Mouse (Mus musculus) forebrain, embryonic 14.5 days (tissue): ENCODE data around the gene Tmsb10. TPM values are rescaled to one million over a fixed set of nuclear protein-coding genes. Genes with fewer than 3 reads are reported as not detected.

Experiments
- ATAC-seq: fragments of 200-750 bp; cut with Nextera tagmentation; 2 replicates; pipeline ENCODE4 v1.8.0; 2017; ENCODE audit warnings: mild to moderate bottlenecking, moderate library complexity
- DNase-seq: peaks from one replicate; pipeline ENCODE4 v3.0.0-alpha.2; 2015; ENCODE audit warnings: low spot score
- H3K27ac ChIP-seq: fragments of 300-500 bp; sonication (generic); 2 replicates; pipeline ENCODE4 v1.5.1; 2014; ENCODE audit warnings: low read depth, mild to moderate bottlenecking, control low read depth, low read length, moderate library complexity
- H3K27me3 ChIP-seq: fragments of 300-500 bp; sonication (generic); replicated peaks from 2 replicates; pipeline ENCODE4 v1.6.1; 2014; ENCODE audit warnings: low read length, control low read depth, mixed read lengths; ENCODE audit not compliant: control insufficient read depth, insufficient read depth
- H3K36me3 ChIP-seq: fragments of 300-500 bp; sonication (generic); 2 replicates; pipeline ENCODE4 v1.6.1; 2014; ENCODE audit warnings: low read length, control low read depth; ENCODE audit not compliant: control insufficient read depth, insufficient read depth
- H3K4me1 ChIP-seq: fragments of 300-500 bp; sonication (generic); 2 replicates; pipeline ENCODE4 v1.6.1; 2014; ENCODE audit warnings: antibody characterized with exemption, low read length, control low read depth; ENCODE audit not compliant: control insufficient read depth, insufficient read depth
- H3K4me2 ChIP-seq: fragments of 300-500 bp; sonication (generic); 2 replicates; pipeline ENCODE4 v1.6.1; 2014; ENCODE audit warnings: mild to moderate bottlenecking, control low read depth, low read length
- H3K4me3 ChIP-seq: fragments of 300-500 bp; sonication (generic); 2 replicates; pipeline ENCODE4 v1.5.1; 2014; ENCODE audit warnings: low read depth, low read length, control low read depth
- H3K9ac ChIP-seq: fragments of 300-500 bp; sonication (generic); 2 replicates; pipeline ENCODE4 v1.6.1; 2014; ENCODE audit warnings: mild to moderate bottlenecking, low read length, control low read depth, moderate library complexity
- H3K9me3 ChIP-seq: fragments of 300-500 bp; sonication (generic); replicated peaks from 2 replicates; pipeline ENCODE4 v1.6.1; 2016; ENCODE audit warnings: low read length, control low read depth, mixed read lengths; ENCODE audit not compliant: control insufficient read depth
- WGBS: fragments of 180-500 bp; shearing (Covaris S2); extraction: QIAGEN DNeasy Blood & Tissue Kit; methylation state at CpG from one replicate; pipeline ENCODE4 v1.1.7; 2014; 5-methylcytosine and 5-hydroxymethylcytosine counted together
- polyA plus RNA-seq: library from polyadenylated mRNA; unstranded; fragments of >200 nt; fragmentation: Nextera tagmentation; extraction: Ambion mirVana; gene quantifications from 2 replicates; pipeline ENCODE4 v1.2.1, GENCODE M21; 2014

Gene Tmsb10
- polyA plus RNA-seq, 1 experiment from 2014 or later, result 4,907 TPM

- H3K36me3 ChIP-seq, result no peaks in the 10 kb centered on the region
- H3K4me2 ChIP-seq, result no peak overlapping the region
- no peak overlapping the region for H3K9ac ChIP-seq
- H3K27ac ChIP-seq, result no peak overlapping the region
- no peaks in the 10 kb centered on the region for H3K4me1 ChIP-seq
- H3K4me3 ChIP-seq, result no peak overlapping the region
- ATAC-seq (peak; percentile 44; the same call in 1 of the 2 replicates), DNase-seq (peak; percentile 38)
- 82% methylated on average over 9 of the region's 9 CpGs for WGBS
- H3K27me3 ChIP-seq, result no peaks in the 10 kb centered on the region
- no peaks in the 10 kb centered on the region for H3K9me3 ChIP-seq
Measured at GRCm38 (mm10) chr6:72949161-72949756, 9.3 kb downstream of the Tmsb10 start.

- DNase-seq, result no peak
- no peak overlapping the region for H3K9ac ChIP-seq
- H3K4me2 ChIP-seq, result no peak overlapping the region
- no peaks in the 10 kb centered on the region for H3K4me1 ChIP-seq
- WGBS, result 91% methylated on average over 3 of the region's 3 CpGs
- no peak overlapping the region for H3K27ac ChIP-seq
- no peaks in the 10 kb centered on the region for H3K27me3 ChIP-seq
- no peak for ATAC-seq
- no peak overlapping the region for H3K4me3 ChIP-seq
- H3K36me3 ChIP-seq, result no peaks in the 10 kb centered on the region
- H3K9me3 ChIP-seq, result no peaks in the 10 kb centered on the region
Measured at GRCm38 (mm10) chr6:72948392-72948791, 10.2 kb downstream of the Tmsb10 start.

GRCm38 (mm10) chr6:72947960-72948359, 10.6 kb downstream of the Tmsb10 start:
- Histone ChIP-seq H3K27me3 (no peaks in the 10 kb centered on the region), H3K9ac (no peak overlapping the region), H3K36me3 (no peaks in the 10 kb centered on the region), H3K4me3 (no peak overlapping the region), H3K4me1 (no peaks in the 10 kb centered on the region), H3K9me3 (no peaks in the 10 kb centered on the region), H3K4me2 (no peak overlapping the region), H3K27ac (no peak overlapping the region)
- ATAC-seq, result no peak
- WGBS, result 29% methylated on average over 6 of the region's 6 CpGs
- DNase-seq, result peak; percentile 15

- Histone ChIP-seq H3K9ac (no peak overlapping the region), H3K4me3 (no peak overlapping the region), H3K4me1 (no peaks in the 10 kb centered on the region), H3K36me3 (no peaks in the 10 kb centered on the region), H3K9me3 (no peaks in the 10 kb centered on the region), H3K27ac (no peak overlapping the region), H3K27me3 (no peaks in the 10 kb centered on the region), H3K4me2 (no peak overlapping the region)
- ATAC-seq, result peak; percentile 72
- DNase-seq, result peak; percentile 78
- WGBS, result 8% methylated on average over 3 of the region's 3 CpGs
Measured at GRCm38 (mm10) chr6:72940493-72940892, 18.1 kb downstream of the Tmsb10 start.

- WGBS, result 86% methylated on average over 5 of the region's 5 CpGs
- Histone ChIP-seq H3K27ac (no peak overlapping the region), H3K36me3 (no peaks in the 10 kb centered on the region), H3K4me3 (no peak overlapping the region), H3K4me2 (no peak overlapping the region), H3K9ac (no peak overlapping the region), H3K9me3 (no peaks in the 10 kb centered on the region), H3K27me3 (no peaks in the 10 kb centered on the region), H3K4me1 (no peaks in the 10 kb centered on the region)
- DNase-seq, result no peak
- no peak for ATAC-seq
Measured at GRCm38 (mm10) chr6:72937859-72938258, 20.7 kb downstream of the Tmsb10 start.

- ATAC-seq (no peak), DNase-seq (no peak)
- Histone ChIP-seq H3K9ac (no peak overlapping the region), H3K36me3 (no peaks in the 10 kb centered on the region), H3K9me3 (no peaks in the 10 kb centered on the region), H3K27ac (no peak overlapping the region), H3K27me3 (no peaks in the 10 kb centered on the region), H3K4me3 (no peak overlapping the region), H3K4me2 (no peak overlapping the region), H3K4me1 (no peaks in the 10 kb centered on the region)
- 85% methylated on average over 3 of the region's 3 CpGs for WGBS
Measured at GRCm38 (mm10) chr6:72937430-72937829, 21.1 kb downstream of the Tmsb10 start.

- Histone ChIP-seq H3K27me3 (no peaks in the 10 kb centered on the region), H3K9me3 (no peaks in the 10 kb centered on the region), H3K4me2 (no peak overlapping the region), H3K27ac (no peak overlapping the region), H3K36me3 (no peaks in the 10 kb centered on the region), H3K4me3 (no peak overlapping the region), H3K9ac (no peak overlapping the region), H3K4me1 (no peaks in the 10 kb centered on the region)
- 93% methylated on average over 1 of the region's 1 CpGs for WGBS
- ATAC-seq (no peak), DNase-seq (no peak)
Measured at GRCm38 (mm10) chr6:72932955-72933354, 25.6 kb downstream of the Tmsb10 start.

GRCm38 (mm10) chr6:72931533-72931932, 27.0 kb downstream of the Tmsb10 start:
- no peak overlapping the region for H3K9ac ChIP-seq
- H3K36me3 ChIP-seq, result no peaks in the 10 kb centered on the region
- H3K4me3 ChIP-seq, result no peak overlapping the region
- no peaks in the 10 kb centered on the region for H3K27me3 ChIP-seq
- WGBS, result 93% methylated on average over 3 of the region's 3 CpGs
- no peak overlapping the region for H3K27ac ChIP-seq
- H3K4me2 ChIP-seq, result no peak overlapping the region
- ATAC-seq (no peak), DNase-seq (no peak)
- no peaks in the 10 kb centered on the region for H3K9me3 ChIP-seq
- H3K4me1 ChIP-seq, result no peaks in the 10 kb centered on the region; the same call in 1 of the 2 replicates

GRCm38 (mm10) chr6:72929795-72930398, 28.7 kb downstream of the Tmsb10 start:
- no peaks in the 10 kb centered on the region; the same call in 1 of the 2 replicates for H3K4me1 ChIP-seq
- ATAC-seq, result no peak
- WGBS, result 87% methylated on average over 4 of the region's 4 CpGs

More at GRCm38 (mm10) chr6:72929795-72930398, 28.7 kb downstream of the Tmsb10 start:
- Histone ChIP-seq H3K4me3 (no peak overlapping the region), H3K4me2 (no peak overlapping the region), H3K9ac (no peak overlapping the region), H3K9me3 (no peaks in the 10 kb centered on the region), H3K36me3 (no peaks in the 10 kb centered on the region), H3K27me3 (no peaks in the 10 kb centered on the region), H3K27ac (no peak overlapping the region)
- DNase-seq, result no peak
